Mouse (Mus musculus): ENCODE data around the gene Ano6. TPM values are rescaled to one million over a fixed set of nuclear protein-coding genes. Genes with fewer than 3 reads are reported as not detected.

The Ano6 gene
- polyA plus RNA-seq, 1 experiment from 2014 or later: 37.2 TPM

GRCm38 (mm10) chr15:95759857-95760256, 30.8 kb upstream of the Ano6 start:
- no peak overlapping the region for H3K27ac ChIP-seq (replicated peaks in 1 of 2; ENCODE audit: control insufficient read depth in 1 of 2, insufficient read depth in 1 of 2, low read depth in 2 of 2, low read length in 2 of 2)
- ATAC-seq (ENCODE audit: insufficient number of reproducible peaks, insufficient read depth, low FRiP score, low read depth): no peak

GRCm38 (mm10) chr15:95761420-95761819, 29.2 kb upstream of the Ano6 start:
- H3K27me3 ChIP-seq (ENCODE audit: control insufficient read depth, insufficient read depth, low read length): no peaks in the 10 kb centered on the region
- no peak overlapping the region for H3K4me3 ChIP-seq (ENCODE audit: control insufficient read depth in 1 of 2, insufficient read depth in 1 of 2, low read depth in 1 of 2, low read length in 2 of 2)
- 72% methylated on average over 7 of the region's 7 CpGs for WGBS
- no peaks in the 10 kb centered on the region for H3K36me3 ChIP-seq (ENCODE audit: control insufficient read depth, insufficient read depth, low read length)
- ATAC-seq (ENCODE audit: insufficient number of reproducible peaks, insufficient read depth, low FRiP score, low read depth): no peak
- no peaks in the 10 kb centered on the region for H3K4me1 ChIP-seq (ENCODE audit: control insufficient read depth in 2 of 2, insufficient read depth in 2 of 2, low read length in 2 of 2)
- H3K4me2 ChIP-seq (ENCODE audit: low read length): no peak overlapping the region
- H3K27ac ChIP-seq (replicated peaks in 1 of 2; ENCODE audit: control insufficient read depth in 1 of 2, insufficient read depth in 1 of 2, low read depth in 2 of 2, low read length in 2 of 2): no peak overlapping the region
- no peak overlapping the region for H3K9ac ChIP-seq (ENCODE audit: low read length)
- no peaks in the 10 kb centered on the region for H3K9me3 ChIP-seq (ENCODE audit: control insufficient read depth, low read length)

More at GRCm38 (mm10) chr15:95759857-95760256, 30.8 kb upstream of the Ano6 start:
- Histone ChIP-seq H3K27me3 (ENCODE audit: control insufficient read depth, insufficient read depth, low read length) (no peaks in the 10 kb centered on the region), H3K36me3 (ENCODE audit: control insufficient read depth, insufficient read depth, low read length) (no peaks in the 10 kb centered on the region), H3K9me3 (ENCODE audit: control insufficient read depth, low read length) (no peaks in the 10 kb centered on the region), H3K4me3 (ENCODE audit: control insufficient read depth in 1 of 2, insufficient read depth in 1 of 2, low read depth in 1 of 2, low read length in 2 of 2) (no peak overlapping the region), H3K4me2 (ENCODE audit: low read length) (no peak overlapping the region), H3K4me1 (ENCODE audit: control insufficient read depth in 2 of 2, insufficient read depth in 2 of 2, low read length in 2 of 2) (no peaks in the 10 kb centered on the region), H3K9ac (ENCODE audit: low read length) (no peak overlapping the region)
- 45% methylated on average over 6 of the region's 6 CpGs for WGBS

GRCm38 (mm10) chr15:95762661-95763303, 27.9 kb upstream of the Ano6 start:
- no peaks in the 10 kb centered on the region for H3K27me3 ChIP-seq (ENCODE audit: control insufficient read depth, insufficient read depth, low read length)
- ATAC-seq (ENCODE audit: insufficient number of reproducible peaks, insufficient read depth, low FRiP score, low read depth): no peak
- H3K9ac ChIP-seq (ENCODE audit: low read length): no peak overlapping the region
- H3K9me3 ChIP-seq (ENCODE audit: control insufficient read depth, low read length): no peaks in the 10 kb centered on the region
- no peaks in the 10 kb centered on the region for H3K4me1 ChIP-seq (ENCODE audit: control insufficient read depth in 2 of 2, insufficient read depth in 2 of 2, low read length in 2 of 2)
- H3K4me3 ChIP-seq (ENCODE audit: control insufficient read depth in 1 of 2, insufficient read depth in 1 of 2, low read depth in 1 of 2, low read length in 2 of 2): no peak overlapping the region
- H3K4me2 ChIP-seq (ENCODE audit: low read length): no peak overlapping the region
- H3K27ac ChIP-seq (replicated peaks in 1 of 2; ENCODE audit: control insufficient read depth in 1 of 2, insufficient read depth in 1 of 2, low read depth in 2 of 2, low read length in 2 of 2): no peak overlapping the region
- 35% methylated on average over 12 of the region's 12 CpGs for WGBS
- H3K36me3 ChIP-seq (ENCODE audit: control insufficient read depth, insufficient read depth, low read length): no peaks in the 10 kb centered on the region

DNA sequence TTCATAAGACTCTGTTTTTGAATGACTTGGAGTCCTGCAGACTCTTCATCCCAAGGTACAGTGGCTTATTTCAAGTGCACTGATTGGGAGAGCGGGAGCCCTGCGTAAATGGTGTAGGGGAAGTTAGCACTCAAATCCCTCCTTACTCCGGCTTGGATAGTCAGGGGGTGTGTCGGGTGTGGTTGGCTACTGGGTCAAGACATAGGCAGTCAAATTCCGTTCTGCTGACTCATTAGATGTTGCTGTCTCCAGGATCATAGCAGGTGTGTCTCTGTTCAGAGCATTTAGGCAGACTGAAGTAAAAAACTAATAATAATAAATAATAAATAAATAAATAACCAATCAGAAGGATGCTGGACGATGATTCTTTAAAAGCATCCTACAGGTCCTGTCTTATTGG, 27.2 kb upstream of the Ano6 start:
- Histone ChIP-seq H3K4me2 (ENCODE audit: low read length) (no peak overlapping the region), H3K36me3 (ENCODE audit: control insufficient read depth, insufficient read depth, low read length) (no peaks in the 10 kb centered on the region), H3K4me3 (ENCODE audit: control insufficient read depth in 1 of 2, insufficient read depth in 1 of 2, low read depth in 1 of 2, low read length in 2 of 2) (no peak overlapping the region), H3K27ac (replicated peaks in 1 of 2; ENCODE audit: control insufficient read depth in 1 of 2, insufficient read depth in 1 of 2, low read depth in 2 of 2, low read length in 2 of 2) (no peak overlapping the region), H3K9me3 (ENCODE audit: control insufficient read depth, low read length) (no peaks in the 10 kb centered on the region), H3K27me3 (ENCODE audit: control insufficient read depth, insufficient read depth, low read length) (no peaks in the 10 kb centered on the region), H3K9ac (ENCODE audit: low read length) (no peak overlapping the region), H3K4me1 (ENCODE audit: control insufficient read depth in 2 of 2, insufficient read depth in 2 of 2, low read length in 2 of 2) (no peaks in the 10 kb centered on the region)
- 36% methylated on average over 6 of the region's 6 CpGs for WGBS
- ATAC-seq (ENCODE audit: insufficient number of reproducible peaks, insufficient read depth, low FRiP score, low read depth): no peak

DNA sequence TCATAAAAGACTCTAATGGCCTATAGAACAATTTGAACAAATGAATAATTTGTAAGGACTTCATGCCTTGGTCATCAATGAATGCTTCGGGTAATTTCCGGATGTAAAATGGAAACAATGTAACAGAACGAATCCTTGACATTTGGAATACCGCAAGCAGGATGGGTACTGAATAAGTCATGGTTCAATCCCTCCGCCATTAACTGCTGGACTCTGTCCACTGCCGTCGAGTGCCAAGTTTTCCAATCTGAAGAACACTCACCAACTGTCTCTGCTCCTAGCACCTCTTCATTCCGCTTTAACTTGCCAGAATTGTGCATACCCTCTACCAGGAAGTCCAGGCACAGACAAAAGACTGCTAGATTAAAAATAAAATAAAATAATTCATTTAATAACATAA, 25.4 kb upstream of the Ano6 start:
- ATAC-seq (ENCODE audit: insufficient number of reproducible peaks, insufficient read depth, low FRiP score, low read depth): no peak
- Histone ChIP-seq H3K27ac (replicated peaks in 1 of 2; ENCODE audit: control insufficient read depth in 1 of 2, insufficient read depth in 1 of 2, low read depth in 2 of 2, low read length in 2 of 2) (no peak overlapping the region), H3K27me3 (ENCODE audit: control insufficient read depth, insufficient read depth, low read length) (no peaks in the 10 kb centered on the region), H3K36me3 (ENCODE audit: control insufficient read depth, insufficient read depth, low read length) (no peaks in the 10 kb centered on the region), H3K9ac (ENCODE audit: low read length) (no peak overlapping the region), H3K4me3 (ENCODE audit: control insufficient read depth in 1 of 2, insufficient read depth in 1 of 2, low read depth in 1 of 2, low read length in 2 of 2) (no peak overlapping the region), H3K4me1 (ENCODE audit: control insufficient read depth in 2 of 2, insufficient read depth in 2 of 2, low read length in 2 of 2) (no peaks in the 10 kb centered on the region), H3K9me3 (ENCODE audit: control insufficient read depth, low read length) (no peaks in the 10 kb centered on the region), H3K4me2 (ENCODE audit: low read length) (no peak overlapping the region)
- 89% methylated on average over 8 of the region's 8 CpGs for WGBS

GRCm38 (mm10) chr15:95765936-95766335, 24.7 kb upstream of the Ano6 start:
- no peaks in the 10 kb centered on the region for H3K4me1 ChIP-seq (ENCODE audit: control insufficient read depth in 2 of 2, insufficient read depth in 2 of 2, low read length in 2 of 2)
- H3K4me2 ChIP-seq (ENCODE audit: low read length): no peak overlapping the region
- no peak for ATAC-seq (ENCODE audit: insufficient number of reproducible peaks, insufficient read depth, low FRiP score, low read depth)
- H3K36me3 ChIP-seq (ENCODE audit: control insufficient read depth, insufficient read depth, low read length): no peaks in the 10 kb centered on the region
- H3K27ac ChIP-seq (replicated peaks in 1 of 2; ENCODE audit: control insufficient read depth in 1 of 2, insufficient read depth in 1 of 2, low read depth in 2 of 2, low read length in 2 of 2): no peak overlapping the region
- 79% methylated on average over 6 of the region's 6 CpGs for WGBS
- no peaks in the 10 kb centered on the region for H3K9me3 ChIP-seq (ENCODE audit: control insufficient read depth, low read length)
- H3K9ac ChIP-seq (ENCODE audit: low read length): no peak overlapping the region
- no peaks in the 10 kb centered on the region for H3K27me3 ChIP-seq (ENCODE audit: control insufficient read depth, insufficient read depth, low read length)
- no peak overlapping the region for H3K4me3 ChIP-seq (ENCODE audit: control insufficient read depth in 1 of 2, insufficient read depth in 1 of 2, low read depth in 1 of 2, low read length in 2 of 2)

GRCm38 (mm10) chr15:95767825-95768224, 22.8 kb upstream of the Ano6 start:
- no peak overlapping the region for H3K4me2 ChIP-seq (ENCODE audit: low read length)
- no peak for ATAC-seq (ENCODE audit: insufficient number of reproducible peaks, insufficient read depth, low FRiP score, low read depth)
- WGBS: 74% methylated on average over 7 of the region's 7 CpGs
- no peaks in the 10 kb centered on the region for H3K36me3 ChIP-seq (ENCODE audit: control insufficient read depth, insufficient read depth, low read length)
- H3K27me3 ChIP-seq (ENCODE audit: control insufficient read depth, insufficient read depth, low read length): no peaks in the 10 kb centered on the region
- H3K4me3 ChIP-seq (ENCODE audit: control insufficient read depth in 1 of 2, insufficient read depth in 1 of 2, low read depth in 1 of 2, low read length in 2 of 2): no peak overlapping the region
- no peak overlapping the region for H3K27ac ChIP-seq (replicated peaks in 1 of 2; ENCODE audit: control insufficient read depth in 1 of 2, insufficient read depth in 1 of 2, low read depth in 2 of 2, low read length in 2 of 2)
- no peaks in the 10 kb centered on the region for H3K9me3 ChIP-seq (ENCODE audit: control insufficient read depth, low read length)
- no peaks in the 10 kb centered on the region for H3K4me1 ChIP-seq (ENCODE audit: control insufficient read depth in 2 of 2, insufficient read depth in 2 of 2, low read length in 2 of 2)
- H3K9ac ChIP-seq (ENCODE audit: low read length): no peak overlapping the region

DNA sequence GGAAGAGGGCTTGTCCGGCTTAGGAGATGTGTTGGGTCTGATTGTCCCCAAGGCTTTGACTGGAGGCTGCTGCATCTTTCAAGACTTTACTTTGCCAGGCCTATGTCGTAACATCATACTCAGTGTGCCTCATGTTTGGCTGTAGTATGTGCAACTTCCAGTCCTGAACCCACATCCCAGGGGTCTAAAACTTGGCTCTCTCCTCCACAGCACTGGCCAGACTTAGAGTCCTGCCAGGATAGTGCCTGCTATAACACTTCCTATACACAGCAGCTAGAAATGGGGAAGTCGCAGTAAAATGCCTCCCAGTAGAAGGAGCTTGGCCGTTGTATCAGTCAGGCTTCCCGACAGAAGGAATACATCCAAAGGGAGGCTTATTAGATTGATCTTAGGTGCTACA, 21.9 kb upstream of the Ano6 start:
- H3K4me3 ChIP-seq (ENCODE audit: control insufficient read depth in 1 of 2, insufficient read depth in 1 of 2, low read depth in 1 of 2, low read length in 2 of 2): no peak overlapping the region
- H3K27me3 ChIP-seq (ENCODE audit: control insufficient read depth, insufficient read depth, low read length): no peaks in the 10 kb centered on the region
- H3K9me3 ChIP-seq (ENCODE audit: control insufficient read depth, low read length): no peaks in the 10 kb centered on the region
- H3K36me3 ChIP-seq (ENCODE audit: control insufficient read depth, insufficient read depth, low read length): no peaks in the 10 kb centered on the region
- no peak overlapping the region for H3K27ac ChIP-seq (replicated peaks in 1 of 2; ENCODE audit: control insufficient read depth in 1 of 2, insufficient read depth in 1 of 2, low read depth in 2 of 2, low read length in 2 of 2)
- H3K4me1 ChIP-seq (ENCODE audit: control insufficient read depth in 2 of 2, insufficient read depth in 2 of 2, low read length in 2 of 2): no peaks in the 10 kb centered on the region
- no peak overlapping the region for H3K9ac ChIP-seq (ENCODE audit: low read length)
- 84% methylated on average over 5 of the region's 5 CpGs for WGBS
- no peak for ATAC-seq (ENCODE audit: insufficient number of reproducible peaks, insufficient read depth, low FRiP score, low read depth)
- no peak overlapping the region for H3K4me2 ChIP-seq (ENCODE audit: low read length)

Data from heart, embryonic 14.5 days (tissue).